Mouse (Mus musculus): ENCODE data around the gene Cacnb2. TPM values are rescaled to one million over a fixed set of nuclear protein-coding genes. Genes with fewer than 3 reads are reported as not detected.

Cacnb2 gene
- polyA plus RNA-seq, 1 experiment from 2014 or later, result 0.77 TPM

- Histone ChIP-seq H3K36me3 (replicated peaks; ENCODE audit: control insufficient read depth, insufficient read depth, low read depth, low read length) (no peaks in the 10 kb centered on the region), H3K9me3 (replicated peaks; ENCODE audit: control insufficient read depth, low read length) (no peaks in the 10 kb centered on the region), H3K4me3 (ENCODE audit: low read depth, low read length) (no peak overlapping the region), H3K27me3 (ENCODE audit: control insufficient read depth, insufficient read depth, low read length) (no peaks in the 10 kb centered on the region), H3K4me1 (ENCODE audit: control insufficient read depth, insufficient read depth, low read length) (no peaks in the 10 kb centered on the region), H3K9ac (replicated peaks; ENCODE audit: low read length) (no peak overlapping the region), H3K27ac (replicated peaks; ENCODE audit: low read depth, low read length) (no peak overlapping the region), H3K4me2 (ENCODE audit: low read depth, low read length) (no peak overlapping the region)
- ATAC-seq (replicated peaks; ENCODE audit: insufficient number of reproducible peaks, low FRiP score, low TSS enrichment, low read depth), result no peak
- DNase-seq (ENCODE audit: low spot score), result no peak
- WGBS, result 51% methylated on average over 1 of the region's 1 CpGs
These were observed 62.3 kb downstream of the Cacnb2 start for GRCm38 (mm10) chr2:14665213-14665612.

GRCm38 (mm10) chr2:14672117-14672516 lies 69.2 kb downstream of the Cacnb2 start:
- Histone ChIP-seq H3K27ac (replicated peaks; ENCODE audit: low read depth, low read length) (no peak overlapping the region), H3K4me3 (ENCODE audit: low read depth, low read length) (no peak overlapping the region), H3K4me2 (ENCODE audit: low read depth, low read length) (no peak overlapping the region), H3K9ac (replicated peaks; ENCODE audit: low read length) (no peak overlapping the region), H3K36me3 (replicated peaks; ENCODE audit: control insufficient read depth, insufficient read depth, low read depth, low read length) (no peaks in the 10 kb centered on the region), H3K27me3 (ENCODE audit: control insufficient read depth, insufficient read depth, low read length) (no peaks in the 10 kb centered on the region), H3K9me3 (replicated peaks; ENCODE audit: control insufficient read depth, low read length) (no peaks in the 10 kb centered on the region), H3K4me1 (ENCODE audit: control insufficient read depth, insufficient read depth, low read length) (no peaks in the 10 kb centered on the region)
- 91% methylated on average over 8 of the region's 8 CpGs for WGBS
- no peak for ATAC-seq (replicated peaks; ENCODE audit: insufficient number of reproducible peaks, low FRiP score, low TSS enrichment, low read depth)
- no peak for DNase-seq (ENCODE audit: low spot score)

- 27% methylated on average over 6 of the region's 6 CpGs for WGBS
- Histone ChIP-seq H3K4me2 (ENCODE audit: low read depth, low read length) (no peak overlapping the region), H3K36me3 (replicated peaks; ENCODE audit: control insufficient read depth, insufficient read depth, low read depth, low read length) (no peaks in the 10 kb centered on the region), H3K4me3 (ENCODE audit: low read depth, low read length) (no peak overlapping the region), H3K27me3 (ENCODE audit: control insufficient read depth, insufficient read depth, low read length) (no peaks in the 10 kb centered on the region), H3K27ac (replicated peaks; ENCODE audit: low read depth, low read length) (no peak overlapping the region), H3K9ac (replicated peaks; ENCODE audit: low read length) (no peak overlapping the region), H3K9me3 (replicated peaks; ENCODE audit: control insufficient read depth, low read length) (no peaks in the 10 kb centered on the region), H3K4me1 (ENCODE audit: control insufficient read depth, insufficient read depth, low read length) (no peaks in the 10 kb centered on the region)
- ATAC-seq (replicated peaks; ENCODE audit: insufficient number of reproducible peaks, low FRiP score, low TSS enrichment, low read depth), result no peak
- DNase-seq (ENCODE audit: low spot score), result peak; percentile 83
These were observed 74.1 kb downstream of the Cacnb2 start for GRCm38 (mm10) chr2:14676885-14677516.

GRCm38 (mm10) chr2:14684231-14684630 lies 81.3 kb downstream of the Cacnb2 start:
- H3K9ac ChIP-seq (replicated peaks; ENCODE audit: low read length), result no peak overlapping the region
- DNase-seq (ENCODE audit: low spot score) (no peak), ATAC-seq (replicated peaks; ENCODE audit: insufficient number of reproducible peaks, low FRiP score, low TSS enrichment, low read depth) (no peak)
- H3K36me3 ChIP-seq (replicated peaks; ENCODE audit: control insufficient read depth, insufficient read depth, low read depth, low read length), result no peaks in the 10 kb centered on the region
- H3K27me3 ChIP-seq (ENCODE audit: control insufficient read depth, insufficient read depth, low read length), result no peaks in the 10 kb centered on the region
- H3K4me2 ChIP-seq (ENCODE audit: low read depth, low read length), result no peak overlapping the region
- H3K4me3 ChIP-seq (ENCODE audit: low read depth, low read length), result no peak overlapping the region
- no peaks in the 10 kb centered on the region for H3K9me3 ChIP-seq (replicated peaks; ENCODE audit: control insufficient read depth, low read length)
- no peak overlapping the region for H3K27ac ChIP-seq (replicated peaks; ENCODE audit: low read depth, low read length)
- no peaks in the 10 kb centered on the region for H3K4me1 ChIP-seq (ENCODE audit: control insufficient read depth, insufficient read depth, low read length)

- Histone ChIP-seq H3K9ac (replicated peaks; ENCODE audit: low read length) (no peak overlapping the region), H3K4me3 (ENCODE audit: low read depth, low read length) (no peak overlapping the region), H3K36me3 (replicated peaks; ENCODE audit: control insufficient read depth, insufficient read depth, low read depth, low read length) (no peaks in the 10 kb centered on the region), H3K4me2 (ENCODE audit: low read depth, low read length) (no peak overlapping the region), H3K4me1 (ENCODE audit: control insufficient read depth, insufficient read depth, low read length) (no peaks in the 10 kb centered on the region), H3K27ac (replicated peaks; ENCODE audit: low read depth, low read length) (no peak overlapping the region), H3K27me3 (ENCODE audit: control insufficient read depth, insufficient read depth, low read length) (no peaks in the 10 kb centered on the region), H3K9me3 (replicated peaks; ENCODE audit: control insufficient read depth, low read length) (no peaks in the 10 kb centered on the region)
- DNase-seq (ENCODE audit: low spot score), result peak; percentile 76
- WGBS, result 85% methylated on average over 1 of the region's 1 CpGs
- ATAC-seq (replicated peaks; ENCODE audit: insufficient number of reproducible peaks, low FRiP score, low TSS enrichment, low read depth), result no peak
These were observed 100.2 kb downstream of the Cacnb2 start for GRCm38 (mm10) chr2:14702973-14703645.

- Histone ChIP-seq H3K27me3 (ENCODE audit: control insufficient read depth, insufficient read depth, low read length) (no peaks in the 10 kb centered on the region), H3K4me1 (ENCODE audit: control insufficient read depth, insufficient read depth, low read length) (no peaks in the 10 kb centered on the region), H3K4me2 (ENCODE audit: low read depth, low read length) (no peak overlapping the region), H3K4me3 (ENCODE audit: low read depth, low read length) (no peak overlapping the region), H3K9me3 (replicated peaks; ENCODE audit: control insufficient read depth, low read length) (no peaks in the 10 kb centered on the region), H3K9ac (replicated peaks; ENCODE audit: low read length) (no peak overlapping the region), H3K36me3 (replicated peaks; ENCODE audit: control insufficient read depth, insufficient read depth, low read depth, low read length) (no peaks in the 10 kb centered on the region), H3K27ac (replicated peaks; ENCODE audit: low read depth, low read length) (no peak overlapping the region)
- ATAC-seq (replicated peaks; ENCODE audit: insufficient number of reproducible peaks, low FRiP score, low TSS enrichment, low read depth), result no peak
- 85% methylated on average over 4 of the region's 4 CpGs for WGBS
- no peak for DNase-seq (ENCODE audit: low spot score)
These were observed 100.8 kb downstream of the Cacnb2 start for GRCm38 (mm10) chr2:14703676-14704075.

- Histone ChIP-seq H3K9me3 (replicated peaks; ENCODE audit: control insufficient read depth, low read length) (no peaks in the 10 kb centered on the region), H3K27ac (replicated peaks; ENCODE audit: low read depth, low read length) (no peak overlapping the region), H3K36me3 (replicated peaks; ENCODE audit: control insufficient read depth, insufficient read depth, low read depth, low read length) (no peaks in the 10 kb centered on the region), H3K27me3 (ENCODE audit: control insufficient read depth, insufficient read depth, low read length) (no peaks in the 10 kb centered on the region), H3K4me1 (ENCODE audit: control insufficient read depth, insufficient read depth, low read length) (no peaks in the 10 kb centered on the region), H3K9ac (replicated peaks; ENCODE audit: low read length) (no peak overlapping the region), H3K4me3 (ENCODE audit: low read depth, low read length) (no peak overlapping the region), H3K4me2 (ENCODE audit: low read depth, low read length) (no peak overlapping the region)
- DNase-seq (ENCODE audit: low spot score) (no peak), ATAC-seq (replicated peaks; ENCODE audit: insufficient number of reproducible peaks, low FRiP score, low TSS enrichment, low read depth) (no peak)
- WGBS, result 92% methylated on average over 8 of the region's 8 CpGs
These were observed 107.4 kb downstream of the Cacnb2 start for GRCm38 (mm10) chr2:14710247-14710646.

GRCm38 (mm10) chr2:14711751-14712150 lies 108.9 kb downstream of the Cacnb2 start:
- no peak overlapping the region for H3K27ac ChIP-seq (replicated peaks; ENCODE audit: low read depth, low read length)
- DNase-seq (ENCODE audit: low spot score) (peak; percentile 74), ATAC-seq (replicated peaks; ENCODE audit: insufficient number of reproducible peaks, low FRiP score, low TSS enrichment, low read depth) (peak; percentile 59; the same call in 1 of the 2 replicates)
- no peak overlapping the region for H3K4me3 ChIP-seq (ENCODE audit: low read depth, low read length)
- H3K36me3 ChIP-seq (replicated peaks; ENCODE audit: control insufficient read depth, insufficient read depth, low read depth, low read length), result no peaks in the 10 kb centered on the region
- no peaks in the 10 kb centered on the region for H3K27me3 ChIP-seq (ENCODE audit: control insufficient read depth, insufficient read depth, low read length)
- no peaks in the 10 kb centered on the region for H3K9me3 ChIP-seq (replicated peaks; ENCODE audit: control insufficient read depth, low read length)
- WGBS, result 74% methylated on average over 2 of the region's 2 CpGs
- no peak overlapping the region for H3K9ac ChIP-seq (replicated peaks; ENCODE audit: low read length)
- no peaks in the 10 kb centered on the region for H3K4me1 ChIP-seq (ENCODE audit: control insufficient read depth, insufficient read depth, low read length)
- no peak overlapping the region for H3K4me2 ChIP-seq (ENCODE audit: low read depth, low read length)
